Mouse (Mus musculus): ENCODE measurements around the gene Smc1b. TPM values are rescaled to one million over a fixed set of nuclear protein-coding genes. Genes with fewer than 3 reads are reported as not detected.

The Smc1b gene
- 2.5 TPM for polyA plus RNA-seq (2015; fragmentation: Illumina TruSeq; extraction: RNeasy Lipid Tissue Mini Kit (QIAGEN cat#74804); ENCODE audit: insufficient read depth, low replicate concordance)

DNA sequence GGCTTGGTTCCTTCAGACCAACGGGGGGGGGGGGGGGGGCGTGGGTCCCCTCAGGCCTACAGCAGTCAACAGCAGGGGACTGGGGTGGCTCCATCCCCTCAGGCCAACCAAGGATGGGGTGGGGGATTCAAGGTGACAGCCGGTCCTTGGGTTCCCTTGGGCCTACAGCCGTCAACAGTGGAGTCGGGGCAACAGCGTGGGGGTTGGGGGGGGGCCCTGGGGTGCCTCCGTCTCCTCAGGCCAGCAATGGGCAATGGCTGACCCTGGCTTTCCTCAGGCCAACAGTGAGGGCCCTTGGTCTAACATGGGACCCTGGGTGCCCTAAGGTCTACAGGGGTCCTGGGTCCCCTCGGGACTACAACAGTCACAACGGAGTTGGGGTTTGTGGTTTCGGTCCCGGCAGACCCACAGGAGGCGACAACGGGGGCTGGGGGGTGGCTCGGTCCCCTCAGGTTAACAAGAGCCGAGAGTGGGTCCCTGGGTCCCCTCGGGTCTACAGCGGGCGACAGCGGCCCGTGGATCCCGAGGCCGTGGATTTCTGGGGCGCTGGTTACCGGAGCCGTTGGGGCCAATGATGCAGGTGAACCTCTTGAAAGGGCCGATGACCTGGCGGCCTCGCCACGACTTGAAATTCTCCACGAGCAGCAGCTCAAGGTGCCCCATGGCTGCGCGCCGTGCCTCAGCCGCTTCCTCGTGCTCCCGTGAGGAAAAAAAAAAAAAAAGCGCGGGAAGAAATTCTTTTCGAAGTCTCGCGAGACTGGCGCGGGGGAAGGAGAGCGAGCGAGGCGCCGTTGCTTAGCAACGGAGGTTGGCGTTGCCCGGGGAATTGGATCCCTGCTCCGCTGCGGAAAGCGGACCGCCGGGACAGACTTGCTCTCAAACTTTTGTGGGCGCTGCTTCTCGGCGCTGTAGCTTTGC is at the start of gene Smc1b, which contains the start of gene Ribc2:
Gene Smc1b (minus strand): TSS at position 690 of the 918 bp plus-strand sequence.
Gene Ribc2 (plus strand): TSS at position 804 of the 918 bp plus-strand sequence.

DNA sequence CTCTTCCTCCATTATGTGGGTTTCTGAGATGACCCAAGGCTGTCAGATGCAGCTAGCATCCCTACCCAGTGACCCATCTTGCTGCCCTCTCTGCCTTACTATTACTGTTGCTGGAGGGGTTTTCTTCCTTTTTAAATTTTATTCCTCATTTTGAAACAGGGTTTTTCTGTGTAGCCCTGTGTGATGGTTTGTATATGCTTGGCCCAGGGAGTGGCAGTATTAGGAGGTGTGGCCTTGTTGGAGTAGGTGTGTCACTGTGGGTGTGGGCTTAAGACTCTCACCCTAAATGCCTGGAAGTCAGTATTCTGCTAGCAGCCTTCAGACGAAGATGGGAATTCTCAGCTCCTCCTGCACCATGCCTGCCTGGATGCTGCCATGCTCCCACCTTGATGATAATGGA is 103.1 kb downstream of the Smc1b start, which contains the start of gene Fam118a:
Gene Fam118a (plus strand): TSS at position 301 of the 400 bp plus-strand sequence.

DNA sequence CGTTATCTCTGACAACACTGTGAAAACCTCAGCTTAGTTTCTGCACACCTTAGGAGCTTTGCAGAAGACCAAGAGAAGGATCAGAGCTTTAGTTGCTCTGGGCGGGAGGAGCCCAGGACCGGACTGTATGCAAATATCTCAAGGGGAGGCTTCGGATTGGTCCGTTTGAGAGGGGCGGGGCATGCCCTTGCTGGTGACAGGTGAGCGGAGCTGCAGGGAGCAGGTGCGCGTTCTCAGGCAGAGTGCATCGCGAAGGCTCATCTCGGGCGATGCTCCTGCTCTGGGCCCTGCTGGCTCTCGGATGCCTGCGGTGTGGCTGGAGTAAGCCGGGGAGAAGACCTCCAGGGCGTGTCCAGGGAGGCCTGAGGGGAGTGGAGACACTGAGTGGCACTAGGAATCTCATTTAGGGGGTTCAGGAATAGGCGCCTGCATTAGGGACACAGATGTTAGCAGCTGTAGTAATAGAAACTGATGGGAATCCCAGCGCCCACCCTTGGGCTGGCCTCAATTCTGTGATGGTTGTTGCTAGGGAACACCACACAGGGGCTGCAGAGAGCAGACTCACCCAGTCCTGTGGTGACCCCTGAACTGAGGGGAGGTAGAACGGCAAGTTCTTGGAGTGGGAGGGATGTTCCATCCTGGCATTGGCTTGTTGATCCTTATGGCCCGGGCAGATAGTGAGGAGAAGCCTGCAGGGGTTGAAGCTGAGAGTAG is 114.7 kb downstream of the Smc1b start, which contains the start of gene Upk3a:
Gene Upk3a (plus strand): TSS at position 191 of the 714 bp plus-strand sequence.

Other genes starting within 250 kb of the Smc1b start
- 1.2 TPM for gene Gm29666, start 211.9 kb downstream of the Smc1b start, polyA plus RNA-seq (2015; fragmentation: Illumina TruSeq; extraction: RNeasy Lipid Tissue Mini Kit (QIAGEN cat#74804); ENCODE audit: insufficient read depth, low replicate concordance)
- gene Nup50, start 208.6 kb downstream of the Smc1b start, polyA plus RNA-seq (2015; fragmentation: Illumina TruSeq; extraction: RNeasy Lipid Tissue Mini Kit (QIAGEN cat#74804); ENCODE audit: insufficient read depth, low replicate concordance) = 36.8 TPM
- gene 5031439G07Rik, start 143.4 kb downstream of the Smc1b start, polyA plus RNA-seq (2015; fragmentation: Illumina TruSeq; extraction: RNeasy Lipid Tissue Mini Kit (QIAGEN cat#74804); ENCODE audit: insufficient read depth, low replicate concordance) = 43.6 TPM
- not detected for gene Upk3a, start 114.8 kb downstream of the Smc1b start, polyA plus RNA-seq (2015; fragmentation: Illumina TruSeq; extraction: RNeasy Lipid Tissue Mini Kit (QIAGEN cat#74804); ENCODE audit: insufficient read depth, low replicate concordance)
- 17.3 TPM for gene Fam118a, start 103.0 kb downstream of the Smc1b start, polyA plus RNA-seq (2015; fragmentation: Illumina TruSeq; extraction: RNeasy Lipid Tissue Mini Kit (QIAGEN cat#74804); ENCODE audit: insufficient read depth, low replicate concordance)
- not detected for gene Ribc2, start 114 bp upstream of the Smc1b start, polyA plus RNA-seq (2015; fragmentation: Illumina TruSeq; extraction: RNeasy Lipid Tissue Mini Kit (QIAGEN cat#74804); ENCODE audit: insufficient read depth, low replicate concordance)
- gene Fbln1, start 74.0 kb upstream of the Smc1b start, polyA plus RNA-seq (2015; fragmentation: Illumina TruSeq; extraction: RNeasy Lipid Tissue Mini Kit (QIAGEN cat#74804); ENCODE audit: insufficient read depth, low replicate concordance) = 1.2 TPM
- 80.4 TPM for gene Atxn10, start 204.3 kb upstream of the Smc1b start, polyA plus RNA-seq (2015; fragmentation: Illumina TruSeq; extraction: RNeasy Lipid Tissue Mini Kit (QIAGEN cat#74804); ENCODE audit: insufficient read depth, low replicate concordance)